Mouse (Mus musculus) lung, adult 2 months (tissue): ENCODE data around the gene Rps6kb2. TPM values are rescaled to one million over a fixed set of nuclear protein-coding genes. Genes with fewer than 3 reads are reported as not detected.

Source experiments
- DNase-seq: peaks from one replicate; pipeline ENCODE4 v3.0.0; 2022
- H3K4me1 ChIP-seq: fragments of 200-500 bp; 2 replicates; pipeline ENCODE4 v1.6.1; 2011; ENCODE audit warnings: low read length; ENCODE audit not compliant: control insufficient read depth, insufficient read depth
- H3K4me3 ChIP-seq: fragments of 200-500 bp; replicated peaks from 2 replicates; pipeline ENCODE3; 2011; ENCODE audit warnings: low read depth, mild to moderate bottlenecking, control low read depth, low read length; ENCODE audit errors: extremely low read depth
- CTCF ChIP-seq: fragments of 200-500 bp; IDR thresholded peaks from 2 replicates; pipeline ENCODE4 v1.5.1; 2011; ENCODE audit warnings: mild to moderate bottlenecking, low read length, control low read depth; ENCODE audit not compliant: insufficient read depth
- POLR2A ChIP-seq: fragments of 200-500 bp; IDR thresholded peaks from 2 replicates; pipeline ENCODE4 v1.6.1; 2011; ENCODE audit warnings: low read depth, mild to moderate bottlenecking, control low read depth, low read length, borderline replicate concordance; ENCODE audit errors: extremely low read depth
- WGBS: fragments of 180-500 bp; shearing (Covaris S2); methylation state at CpG from one replicate; pipeline ENCODE4 v1.1.7; 2018; 5-methylcytosine and 5-hydroxymethylcytosine counted together
- polyA plus RNA-seq: library from polyadenylated mRNA; depleted of rRNA; stranded (reverse); fragments of >200 nt; gene quantifications from 2 replicates; pipeline ENCODE4 v1.2.3, GENCODE M21; 2012

Rps6kb2 gene
- polyA plus RNA-seq, 1 experiment, result 51.2 TPM

DNA sequence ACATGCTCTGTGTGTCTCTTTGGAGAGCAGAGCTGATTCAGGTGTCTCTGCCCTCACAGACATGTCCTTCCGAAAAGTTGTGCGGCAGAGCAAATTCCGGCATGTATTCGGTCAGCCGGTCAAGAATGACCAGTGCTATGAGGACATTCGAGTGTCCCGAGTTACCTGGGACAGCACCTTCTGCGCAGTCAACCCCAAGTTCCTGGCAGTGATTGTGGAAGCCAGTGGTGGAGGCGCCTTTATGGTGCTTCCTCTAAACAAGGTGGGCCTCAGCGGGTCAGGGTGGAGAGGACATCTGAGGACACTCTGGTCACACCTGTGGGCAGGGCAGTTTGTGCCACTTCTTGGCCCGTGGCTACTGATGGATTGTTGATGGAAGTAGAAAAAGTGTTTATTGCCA, 13.9 kb downstream of the Rps6kb2 start:
- DNase-seq, result no peak
- no peak for TF ChIP-seq POLR2A
- TF ChIP-seq CTCF, result no peak

DNA sequence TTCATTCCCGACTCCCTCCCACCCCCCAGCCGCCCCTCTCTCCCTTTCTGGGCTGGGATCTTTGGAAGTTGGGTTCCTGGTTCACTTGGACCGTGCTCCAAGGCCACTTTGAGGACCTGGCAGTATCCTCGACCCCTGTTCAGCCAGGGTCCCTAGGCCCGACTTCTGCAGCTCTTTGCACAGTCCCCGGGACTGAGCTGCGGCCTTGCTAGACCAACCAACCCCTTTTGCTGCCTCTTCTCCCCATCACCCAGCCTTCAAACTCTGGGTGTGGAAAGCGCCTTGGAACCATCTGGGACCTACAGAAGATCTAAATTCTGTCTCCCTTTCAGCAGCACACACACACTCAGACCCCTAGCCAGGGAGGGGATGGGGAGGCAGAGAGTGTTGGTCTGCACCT, 14.3 kb downstream of the Rps6kb2 start:
- Histone ChIP-seq H3K4me1 (peaks cover 10% of the 10 kb centered on the region), H3K4me3 (peak overlapping the region; percentile 76)
- WGBS, result 2% methylated on average over 8 of the region's 8 CpGs
- no peak for DNase-seq
- no peak for TF ChIP-seq POLR2A
- TF ChIP-seq CTCF, result no peak

More for the DNA sequence above, 13.9 kb downstream of the Rps6kb2 start:
- 65% methylated on average over 11 of the region's 11 CpGs for WGBS
- Histone ChIP-seq H3K4me1 (peaks cover 10% of the 10 kb centered on the region), H3K4me3 (peak overlapping the region; percentile 76)

DNA sequence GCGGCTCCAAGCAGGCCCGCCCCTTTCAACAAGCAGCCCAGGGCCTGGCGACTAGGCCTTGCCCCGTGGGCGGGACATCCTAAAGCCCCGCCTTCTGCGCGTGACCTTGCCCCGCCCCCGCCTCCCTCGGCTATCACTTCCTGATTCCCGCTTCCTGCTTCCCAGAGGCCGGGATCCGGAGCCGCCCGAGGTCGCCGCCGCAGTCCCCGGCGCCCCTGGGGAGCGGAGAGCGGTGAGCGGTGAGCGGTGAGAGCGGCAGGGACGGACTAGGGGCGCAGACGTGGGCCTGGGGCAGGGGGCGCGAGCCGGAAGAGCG, 14.7 kb downstream of the Rps6kb2 start, which contains the start of gene Coro1b:
Coro1b (plus strand) TSS at position 129 of the 316 bp plus-strand sequence.
- TF ChIP-seq CTCF (no peak), POLR2A (peak; percentile 84)
- Histone ChIP-seq H3K4me1 (peaks cover 10% of the 10 kb centered on the region), H3K4me3 (peak within 1 kb of the TSS; percentile 76)
- peak; percentile 99 for DNase-seq
- WGBS, result under 1% methylated on average over 31 of the region's 33 CpGs

DNA sequence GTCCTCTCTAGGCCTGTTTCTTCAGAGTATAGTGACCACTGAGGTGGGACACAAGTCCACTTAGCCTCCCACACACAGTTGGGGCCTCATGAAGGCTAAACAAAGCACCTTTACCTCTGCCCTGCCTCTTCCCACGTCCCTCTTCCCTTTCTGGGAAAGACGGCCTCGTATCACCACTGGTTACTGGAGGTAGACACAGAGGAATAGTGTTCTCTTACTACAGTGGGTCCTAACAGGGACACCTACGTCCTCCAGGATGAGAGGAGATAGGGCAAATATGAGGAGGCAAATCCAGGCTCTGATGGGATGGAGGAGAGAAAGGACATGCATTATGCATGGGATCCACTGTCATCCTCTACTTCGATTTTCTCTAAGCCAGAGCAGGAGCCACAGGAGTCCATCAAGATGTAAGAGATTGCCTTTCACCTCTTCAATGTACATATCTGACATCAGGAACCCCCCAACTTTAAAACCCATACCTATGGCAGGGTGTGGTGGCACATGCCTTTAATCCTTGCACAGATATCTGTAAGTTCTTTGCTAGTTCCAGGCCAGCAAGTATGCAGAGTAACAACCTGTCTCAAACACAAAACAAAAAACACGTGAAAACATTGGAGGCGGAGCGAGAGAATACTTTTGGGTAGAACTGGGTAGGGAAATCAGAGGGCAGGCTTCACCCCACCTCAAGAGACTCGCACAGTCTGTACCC, 15.2 kb downstream of the Rps6kb2 start:
- WGBS, result 41% methylated on average over 9 of the region's 9 CpGs
- TF ChIP-seq POLR2A (no peak), CTCF (no peak)
- Histone ChIP-seq H3K4me3 (no peak overlapping the region), H3K4me1 (peaks cover 10% of the 10 kb centered on the region)
- DNase-seq, result no peak

DNA sequence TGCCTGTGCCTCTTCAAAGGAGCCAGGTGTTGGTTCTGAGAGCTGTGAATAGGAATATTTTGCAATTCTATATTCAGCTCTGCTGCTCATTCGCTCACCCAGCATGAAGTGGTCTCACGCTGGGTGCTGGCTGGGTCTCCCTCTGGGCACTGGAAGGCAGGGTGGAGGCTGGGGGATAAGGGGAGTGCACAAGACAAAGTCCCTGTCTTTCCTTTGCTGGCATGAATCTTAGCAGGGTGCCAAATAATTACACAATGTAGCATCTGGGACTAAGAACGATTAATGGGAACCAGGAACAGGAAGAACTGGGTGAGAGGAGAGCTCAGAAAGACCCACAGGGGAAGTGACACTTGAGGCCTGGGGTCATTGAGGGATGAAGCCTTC, 16.1 kb downstream of the Rps6kb2 start:
- no peak for DNase-seq
- peaks cover 10% of the 10 kb centered on the region for H3K4me1 ChIP-seq
- TF ChIP-seq CTCF (no peak), POLR2A (no peak)
- H3K4me3 ChIP-seq, result no peak overlapping the region
- WGBS, result 48% methylated on average over 3 of the region's 3 CpGs

DNA sequence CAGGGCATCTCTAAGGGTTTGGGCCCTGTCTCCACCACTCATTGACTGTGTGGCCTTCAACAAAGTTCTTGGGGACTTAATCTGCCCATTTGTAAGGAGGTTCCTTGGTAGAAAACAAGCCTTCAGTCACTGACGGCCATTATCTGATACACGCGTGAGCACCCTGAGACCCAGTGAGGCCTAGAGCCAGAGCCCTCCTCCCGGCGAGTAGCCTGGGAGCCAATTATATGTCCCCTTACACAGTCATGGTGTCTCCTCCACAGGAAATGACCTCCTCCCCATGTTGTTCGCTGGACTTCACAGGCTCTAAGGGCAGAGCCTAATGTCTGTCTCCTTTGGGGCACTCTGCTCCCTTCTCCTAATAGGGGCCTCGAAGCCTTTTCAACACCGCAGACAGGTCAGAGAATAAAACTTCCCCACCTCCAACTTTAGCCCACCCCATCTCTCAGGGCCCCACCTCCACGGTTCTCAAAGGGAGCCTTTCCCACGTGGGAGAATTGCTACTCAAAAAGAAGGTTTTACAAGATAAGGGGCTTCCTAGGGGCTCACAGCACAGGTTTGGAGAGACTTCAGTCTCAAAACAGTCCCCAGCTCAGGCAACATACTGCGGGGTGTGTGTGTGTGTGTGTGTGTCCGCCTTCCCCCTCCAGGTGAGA, 16.7 kb downstream of the Rps6kb2 start:
- Histone ChIP-seq H3K4me1 (peaks cover 10% of the 10 kb centered on the region), H3K4me3 (no peak overlapping the region)
- no peak for TF ChIP-seq CTCF
- no peak for TF ChIP-seq POLR2A
- no peak for DNase-seq
- WGBS, result 69% methylated on average over 12 of the region's 12 CpGs

DNA sequence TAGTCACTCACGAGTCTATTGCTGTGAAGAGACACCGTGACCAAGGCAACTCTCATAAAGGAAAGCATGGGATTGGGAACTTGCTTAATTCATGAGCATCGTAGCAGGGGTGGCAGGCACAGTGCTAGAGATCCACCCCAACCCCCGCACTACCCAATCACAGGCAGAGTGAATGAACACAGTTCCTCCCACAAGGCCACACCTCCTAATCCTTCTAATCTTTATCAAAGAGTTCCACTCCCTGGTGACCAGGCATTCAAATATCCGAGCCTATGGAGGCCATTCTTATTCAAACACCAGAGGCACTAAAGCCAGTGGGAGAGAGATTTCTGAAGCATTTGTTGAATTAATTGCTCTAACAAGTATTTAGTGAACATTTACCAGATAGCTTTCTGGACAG, 17.2 kb downstream of the Rps6kb2 start:
- peaks cover 10% of the 10 kb centered on the region for H3K4me1 ChIP-seq
- no peak for DNase-seq
- no peak overlapping the region for H3K4me3 ChIP-seq
- 91% methylated on average over 5 of the region's 5 CpGs for WGBS
- TF ChIP-seq CTCF (no peak), POLR2A (no peak)

DNA sequence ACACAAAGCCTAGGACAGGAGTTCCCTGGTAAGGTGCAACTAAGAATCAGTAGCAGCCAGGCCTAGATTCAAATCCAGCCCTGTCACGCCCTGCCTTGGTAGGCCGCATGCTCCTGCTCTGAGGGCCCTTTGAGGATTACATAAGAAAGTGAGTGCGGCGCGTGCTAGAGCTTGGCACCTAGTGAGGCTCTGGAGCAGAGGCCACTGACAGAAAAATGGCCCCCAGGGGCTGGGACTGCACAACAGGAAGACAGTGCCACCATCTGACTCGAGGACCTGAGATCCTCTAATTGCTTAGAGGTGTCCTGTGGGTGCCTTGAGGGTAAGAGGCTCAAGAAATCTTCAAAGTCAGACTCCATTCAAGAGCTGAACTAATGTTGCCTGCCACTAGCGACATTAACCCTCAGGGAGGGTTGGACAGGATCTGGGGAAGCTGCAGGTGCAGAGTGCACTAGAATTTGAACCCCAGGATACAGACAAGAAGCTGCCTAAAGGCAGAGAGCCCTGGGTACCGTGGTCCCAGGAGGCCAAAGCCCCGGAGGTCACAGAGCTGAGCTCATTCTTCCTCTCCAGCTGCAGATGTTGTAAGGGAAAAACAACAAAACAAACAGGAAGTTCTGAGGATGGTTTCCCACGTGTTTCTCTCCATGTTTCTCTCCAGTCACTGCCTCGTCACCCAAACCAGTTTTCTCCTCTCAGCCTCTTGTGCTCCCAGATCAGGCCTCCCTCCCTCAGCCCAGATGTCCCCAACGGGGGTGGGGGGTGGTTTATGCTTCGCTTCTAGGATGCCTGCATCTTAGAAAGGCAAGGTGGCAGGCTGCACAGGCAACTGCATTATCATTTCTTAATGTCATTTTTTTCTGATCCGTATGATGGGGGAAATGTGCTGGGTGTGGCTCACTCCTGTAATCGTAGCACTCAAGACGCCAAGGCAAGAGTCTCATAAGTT, 18.3 kb downstream of the Rps6kb2 start:
- TF ChIP-seq POLR2A (no peak), CTCF (no peak)
- DNase-seq, result no peak
- Histone ChIP-seq H3K4me3 (no peak overlapping the region), H3K4me1 (peaks cover 9% of the 10 kb centered on the region)
- WGBS, result 60% methylated on average over 16 of the region's 16 CpGs

DNA sequence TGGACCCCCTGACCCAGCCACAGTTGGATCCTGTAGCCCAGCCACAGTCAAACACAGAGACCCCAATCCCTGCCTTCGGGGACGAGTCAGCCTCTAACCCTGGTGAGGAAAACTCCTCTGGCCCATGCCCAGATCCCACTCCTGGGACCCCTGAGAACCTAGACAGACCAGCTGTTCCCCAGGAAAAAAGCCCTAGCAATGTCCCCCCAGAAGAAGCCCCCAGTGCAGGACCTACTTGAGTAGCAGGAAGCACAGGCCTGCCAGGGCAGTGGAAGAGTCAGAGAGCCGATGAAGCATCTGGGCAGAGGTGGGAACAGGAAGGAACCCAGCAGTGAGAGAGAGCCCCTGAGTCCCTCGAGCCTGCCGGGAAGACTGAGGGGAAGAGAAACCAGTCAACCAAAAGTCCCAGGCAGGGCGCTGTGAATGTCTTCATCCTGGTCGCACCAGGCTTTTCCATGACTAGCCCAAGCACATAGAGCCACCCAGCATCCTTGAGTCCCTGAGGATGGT, 19.3 kb downstream of the Rps6kb2 start, which contains the start of gene Cabp4:
Cabp4 (minus strand) TSS at position 275 of the 510 bp plus-strand sequence.
- 73% methylated on average over 7 of the region's 7 CpGs for WGBS
- Histone ChIP-seq H3K4me3 (no peak within 1 kb of the TSS), H3K4me1 (peaks cover 2% of the 10 kb centered on the region; the same call in 1 of the 2 replicates)
- DNase-seq, result no peak
- TF ChIP-seq CTCF (no peak), POLR2A (no peak)
